Mouse (Mus musculus): ENCODE measurements at regions not wholly inside any gene's neighbourhood (a gene's known extent, or its start where the extent isn't known, plus 50 kb on each side); places are given as distances from the start of the nearest gene placed in this dataset.

DNA sequence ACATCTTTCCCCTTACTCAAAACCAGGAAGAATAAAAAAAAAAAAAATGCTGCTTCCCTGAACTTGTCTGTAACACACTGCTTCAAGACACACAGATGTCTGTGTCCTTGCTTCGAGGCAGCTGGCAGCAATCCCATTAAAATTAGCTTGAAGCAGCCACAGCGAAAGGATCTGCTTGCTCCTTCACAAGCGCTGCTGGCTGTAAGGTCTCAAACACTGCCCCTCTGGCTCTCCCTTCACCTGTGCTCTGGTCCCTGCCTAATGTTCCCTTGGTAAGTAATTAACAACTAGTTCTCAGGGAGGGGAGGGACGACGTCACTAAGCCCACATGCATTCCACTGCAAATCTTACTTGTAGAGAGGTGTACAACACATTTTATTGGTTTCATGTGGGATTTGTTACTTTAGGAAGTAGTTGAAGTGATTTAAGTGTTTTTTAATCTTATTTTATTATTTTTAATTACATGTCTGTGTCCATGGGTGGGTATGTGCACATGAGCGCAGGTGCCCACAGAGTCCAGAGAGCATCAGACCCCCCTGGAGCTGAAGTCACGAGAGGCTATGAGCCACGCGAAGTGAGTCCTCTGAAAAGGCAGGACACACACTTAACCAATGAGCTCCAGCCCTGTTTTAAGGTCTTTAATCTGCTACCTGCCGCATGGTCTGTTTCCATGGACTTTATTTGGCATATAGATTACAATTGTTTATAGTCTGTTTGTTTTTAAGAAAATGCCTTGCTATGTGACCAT lies 61.1 kb upstream of the Cers6 start:
- DNase-seq: peak; percentile 43

DNA sequence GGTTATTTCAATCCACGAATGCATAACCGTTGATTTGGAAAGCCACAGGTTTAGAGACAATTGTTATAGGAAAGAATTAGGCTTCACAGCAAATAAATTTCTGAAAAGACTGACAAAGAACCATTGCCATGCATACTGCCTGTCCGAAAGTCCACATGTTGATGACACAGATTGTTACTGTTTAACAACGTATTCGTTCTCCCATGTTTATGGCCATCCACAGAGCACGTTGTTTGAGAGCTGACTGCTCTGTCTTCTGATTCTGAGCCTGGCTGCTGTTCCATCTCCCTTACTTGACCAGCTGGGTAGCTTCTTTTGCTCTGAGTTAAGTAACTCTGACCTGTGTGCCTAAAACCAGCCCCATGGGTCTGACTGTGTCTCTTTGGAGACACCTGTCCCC lies 57.1 kb upstream of the Cers6 start:
- DNase-seq: no peak

DNA sequence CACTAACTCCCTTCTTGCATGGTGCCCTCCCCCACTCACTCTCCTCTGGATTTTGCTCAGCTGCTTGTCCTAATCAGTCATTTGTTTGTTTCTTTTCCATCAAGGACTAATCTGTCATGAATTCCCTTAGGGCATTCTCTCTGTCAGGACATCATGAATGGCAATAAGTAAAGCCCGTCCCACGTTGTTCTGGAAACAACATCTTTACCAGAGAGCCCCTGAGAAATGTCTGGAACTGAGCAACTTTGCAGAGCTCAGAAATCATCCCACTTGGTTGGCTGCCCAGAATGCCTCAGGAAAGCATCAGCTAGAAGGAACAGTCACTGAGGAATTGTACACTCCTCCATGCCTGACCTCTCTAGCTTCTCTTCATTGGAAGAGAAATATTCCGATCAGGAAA lies 55.4 kb upstream of the Cers6 start:
- no peak for DNase-seq

DNA sequence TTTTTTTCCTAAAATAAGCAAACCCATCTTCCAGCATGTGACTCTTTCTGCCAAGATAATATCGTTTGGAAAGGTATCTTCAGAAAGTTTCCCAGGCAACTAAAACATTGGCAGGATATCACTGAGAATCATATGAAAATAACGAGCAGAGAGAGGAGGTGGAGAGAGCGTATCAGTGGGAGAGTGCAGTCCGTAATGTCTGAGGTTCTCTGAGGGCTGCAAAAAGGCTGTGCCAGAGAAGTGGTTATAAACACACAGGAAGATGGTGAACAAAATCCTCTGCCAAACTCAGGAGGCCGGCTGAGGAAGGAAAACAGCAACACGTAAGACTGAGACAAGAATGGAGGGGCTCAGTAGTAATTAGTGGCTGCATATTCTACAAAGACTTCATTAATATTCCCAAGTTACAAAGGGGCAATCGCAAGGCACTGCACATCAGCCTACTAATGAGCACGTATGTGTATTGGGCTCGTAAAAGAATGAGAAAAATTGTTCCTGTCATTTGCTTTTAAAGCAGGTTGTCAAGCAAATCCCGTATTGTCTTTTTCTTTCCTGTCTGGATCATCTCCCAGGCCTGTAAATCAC lies 54.8 kb upstream of the Cers6 start:
- DNase-seq: no peak

All from kidney, adult 18-20 months (tissue).